Mouse (Mus musculus) CH12F3 (cell line): ENCODE data around the gene Rpl10.

Experiments used
- in situ Hi-C: fragments of 300-500 bp; cut with MboI; formaldehyde crosslinking; loops from 2 replicates; pipeline ENCODE4 v1.14.3; 2020; ENCODE audit warnings: low sequenced_read_pairs

Gene Rpl10

DNA sequence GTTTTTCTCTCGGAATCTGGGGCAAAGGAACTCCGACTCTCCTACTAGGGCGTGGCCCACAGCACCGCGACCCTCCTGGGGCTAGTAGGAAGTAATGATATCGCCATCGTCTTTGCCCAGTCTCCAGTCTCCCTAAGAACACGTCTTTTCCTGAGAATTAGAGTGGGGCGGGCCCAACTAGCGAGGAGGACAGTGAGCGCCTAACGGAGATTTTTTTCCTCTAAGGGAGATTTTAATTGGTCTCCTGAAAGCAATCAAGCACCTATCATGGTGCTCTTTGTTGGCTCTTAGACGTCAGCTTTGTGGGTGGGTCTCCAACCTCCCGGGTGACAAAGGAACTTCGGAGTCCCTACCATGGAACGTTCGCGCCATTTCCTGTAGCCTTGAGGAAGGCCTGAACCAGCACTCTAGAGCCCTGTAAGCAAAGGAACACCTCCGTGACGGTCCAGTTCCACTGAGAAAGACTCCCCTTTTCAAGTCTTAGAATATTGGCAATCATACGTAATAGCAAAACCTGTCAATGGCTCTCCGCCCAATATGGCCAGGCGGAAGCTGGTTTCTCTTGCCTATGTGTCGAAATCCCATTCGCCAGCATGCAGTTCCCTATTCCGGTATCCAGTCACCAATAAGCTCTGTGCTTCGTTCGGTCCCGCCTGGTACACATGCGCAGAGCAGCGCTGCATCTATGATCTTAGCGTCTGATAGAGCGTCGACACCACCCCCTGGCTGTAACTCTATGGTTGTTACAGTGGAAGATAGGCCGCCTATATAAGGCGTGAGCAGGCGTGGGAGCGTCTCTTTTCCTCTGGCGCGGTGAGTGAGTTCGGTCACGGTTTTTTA, at the start of gene Rpl10:
Rpl10 (plus strand) TSS at position 751 of the 840 bp plus-strand sequence.
- in situ Hi-C loops = no loop called here

- in situ Hi-C loops = no loop called here
These were observed 40.6 kb upstream of the Rpl10 start for GRCm38 (mm10) chrX:74230038-74230437.

DNA sequence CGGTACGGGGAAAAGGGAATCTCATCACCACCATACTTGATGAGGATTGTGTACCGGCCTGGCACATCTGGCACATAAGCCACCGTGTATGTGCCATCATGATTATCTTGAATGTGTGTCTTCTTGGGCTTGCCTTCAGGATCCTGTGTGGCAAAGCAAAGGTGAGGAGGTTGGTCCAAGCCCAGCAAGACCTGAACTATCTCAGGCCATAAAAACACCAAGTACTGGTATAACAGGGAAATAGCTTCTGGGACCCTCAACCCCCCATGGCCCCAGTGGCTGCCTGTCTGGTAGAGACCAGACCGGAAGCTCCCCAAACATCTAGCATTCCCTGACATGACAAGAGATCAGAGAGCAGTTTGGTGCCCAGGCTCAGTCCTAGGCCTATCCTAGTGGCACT, 37.4 kb upstream of the Rpl10 start:
- in situ Hi-C loops = no loop called here

GRCm38 (mm10) chrX:74240332-74240731, 30.3 kb upstream of the Rpl10 start:
- in situ Hi-C loops = loop anchor here (10.0 kb wide), 1 partner anchor 174 kb away; no protein-coding TSS in a partner anchor

- in situ Hi-C loops = loop anchor here (10.0 kb wide), 1 partner anchor 171 kb away; no protein-coding TSS in a partner anchor
These were observed 27.2 kb upstream of the Rpl10 start for GRCm38 (mm10) chrX:74243396-74243795.

- in situ Hi-C loops = loop anchor here (10.0 kb wide), 1 partner anchor 171 kb away; no protein-coding TSS in a partner anchor
These were observed 26.8 kb upstream of the Rpl10 start for GRCm38 (mm10) chrX:74243807-74244206.

DNA sequence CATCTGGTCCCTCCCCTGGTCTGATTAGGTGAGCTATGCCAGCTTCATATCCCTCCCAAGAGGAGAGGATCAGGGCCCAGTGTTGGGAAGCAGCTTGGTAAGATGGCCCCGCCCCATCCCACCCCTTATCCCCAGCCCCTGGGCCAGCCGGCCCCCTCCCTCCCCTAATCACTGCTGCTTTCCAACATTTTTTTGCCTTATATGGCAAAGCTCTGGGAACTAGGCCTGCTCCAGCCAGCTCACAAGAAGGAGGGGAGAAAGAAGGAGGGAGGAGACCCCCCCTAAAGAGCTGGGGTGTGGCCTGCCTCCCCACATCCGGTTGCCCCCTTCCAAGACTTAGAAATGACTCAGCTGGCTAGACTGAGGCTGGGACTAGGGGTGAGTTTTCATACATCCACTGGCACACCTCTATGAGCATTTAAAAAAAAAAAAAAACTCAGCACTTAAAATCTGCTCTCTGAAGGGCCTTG, 26.0 kb upstream of the Rpl10 start:
- in situ Hi-C loops = loop anchor here (10.0 kb wide), 1 partner anchor 170 kb away; no protein-coding TSS in a partner anchor

- in situ Hi-C loops = loop anchor here (10.0 kb wide), 1 partner anchor 170 kb away; no protein-coding TSS in a partner anchor
These were observed 25.5 kb upstream of the Rpl10 start for GRCm38 (mm10) chrX:74245107-74245506.

- in situ Hi-C loops = loop anchor here (10.0 kb wide), 1 partner anchor 169 kb away; no protein-coding TSS in a partner anchor
These were observed 24.9 kb upstream of the Rpl10 start for GRCm38 (mm10) chrX:74245687-74246086.

- in situ Hi-C loops = loop anchor here (10.0 kb wide), 1 partner anchor 169 kb away; no protein-coding TSS in a partner anchor
These were observed 24.4 kb upstream of the Rpl10 start for GRCm38 (mm10) chrX:74246213-74246681.

- in situ Hi-C loops = loop anchor here (10.0 kb wide), 1 partner anchor 168 kb away; no protein-coding TSS in a partner anchor
These were observed 23.9 kb upstream of the Rpl10 start for GRCm38 (mm10) chrX:74246693-74247092.

DNA sequence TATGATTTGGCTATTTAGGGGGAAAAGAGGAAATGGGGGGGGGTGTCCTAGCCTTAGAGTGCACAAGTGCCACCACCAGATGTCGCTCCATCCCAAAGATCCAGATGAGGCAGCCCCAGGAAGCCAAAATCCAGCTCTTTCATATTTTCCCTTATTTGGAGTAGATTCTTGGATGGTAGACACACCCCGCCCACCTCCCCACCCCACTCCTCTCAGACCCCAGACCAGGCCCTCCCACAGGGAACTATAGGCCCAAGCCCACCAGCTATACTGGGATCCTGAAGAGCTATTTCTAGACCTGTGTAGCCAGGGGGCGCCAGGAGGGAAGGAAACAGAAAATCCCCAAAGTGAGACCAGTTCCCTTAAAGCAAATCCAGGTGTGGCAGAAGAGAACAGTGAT, 22.0 kb upstream of the Rpl10 start:
- in situ Hi-C loops = loop anchor here (10.0 kb wide), 1 partner anchor 166 kb away; no protein-coding TSS in a partner anchor

DNA sequence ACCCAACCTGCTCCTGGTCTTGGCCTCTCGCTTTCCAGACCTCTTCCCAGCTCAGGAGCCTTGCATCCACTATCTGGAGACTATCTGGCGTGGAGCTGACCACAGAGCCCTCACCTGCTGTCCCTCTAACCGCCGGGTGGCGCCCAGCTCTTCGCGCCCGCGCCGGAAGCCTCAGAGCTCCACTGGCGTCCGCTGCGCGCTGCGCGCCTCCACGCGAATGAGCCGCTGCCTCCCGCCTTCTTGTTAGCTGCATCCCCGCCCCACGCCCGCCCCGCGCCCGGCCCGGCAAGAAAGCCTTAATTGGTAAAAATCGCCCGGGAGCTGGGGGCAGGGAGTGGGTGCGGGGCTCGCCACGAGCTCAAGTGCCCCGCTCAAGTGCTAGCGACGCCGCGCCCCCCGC, 21.0 kb upstream of the Rpl10 start, which contains the start of gene Flna:
Flna (minus strand) TSS at position 206 of the 400 bp plus-strand sequence.
- in situ Hi-C loops = loop anchor here (10.0 kb wide), 1 partner anchor 165 kb away; no protein-coding TSS in a partner anchor

GRCm38 (mm10) chrX:74254153-74254887, 16.3 kb upstream of the Rpl10 start, which contains the start of gene Emd:
Gene Emd (plus strand): TSS chrX:74254687.
- in situ Hi-C loops = no loop called here

DNA sequence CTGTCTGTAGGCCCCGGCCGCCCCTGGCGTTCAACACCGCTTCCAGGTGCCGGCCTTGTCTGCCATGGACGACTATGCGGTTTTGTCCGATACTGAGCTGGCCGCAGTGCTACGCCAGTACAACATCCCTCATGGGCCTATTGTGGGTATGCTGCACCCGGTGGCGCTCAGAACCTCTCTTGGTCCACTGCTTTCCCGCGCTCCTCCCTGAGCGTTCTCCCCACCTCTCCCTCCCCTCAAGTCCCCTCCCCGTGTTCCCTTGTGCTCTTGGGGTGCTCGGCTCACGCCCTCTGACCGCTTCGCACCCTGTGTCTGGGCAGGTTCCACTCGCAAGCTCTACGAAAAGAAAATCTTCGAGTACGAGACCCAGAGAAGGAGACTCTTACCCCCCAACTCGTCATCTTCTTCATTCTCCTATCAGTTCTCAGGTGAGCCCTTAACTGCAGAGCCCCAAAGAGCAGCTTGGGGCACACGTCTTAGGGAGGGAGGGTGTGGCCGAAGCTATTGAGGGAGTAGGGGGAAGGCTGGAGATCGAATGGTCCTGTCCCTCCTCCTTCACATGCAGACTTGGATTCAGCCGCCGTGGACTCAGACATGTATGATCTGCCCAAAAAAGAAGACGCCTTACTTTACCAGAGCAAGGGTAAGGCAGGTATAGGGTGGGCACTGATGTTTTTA, 15.6 kb upstream of the Rpl10 start:
- in situ Hi-C loops = no loop called here

DNA sequence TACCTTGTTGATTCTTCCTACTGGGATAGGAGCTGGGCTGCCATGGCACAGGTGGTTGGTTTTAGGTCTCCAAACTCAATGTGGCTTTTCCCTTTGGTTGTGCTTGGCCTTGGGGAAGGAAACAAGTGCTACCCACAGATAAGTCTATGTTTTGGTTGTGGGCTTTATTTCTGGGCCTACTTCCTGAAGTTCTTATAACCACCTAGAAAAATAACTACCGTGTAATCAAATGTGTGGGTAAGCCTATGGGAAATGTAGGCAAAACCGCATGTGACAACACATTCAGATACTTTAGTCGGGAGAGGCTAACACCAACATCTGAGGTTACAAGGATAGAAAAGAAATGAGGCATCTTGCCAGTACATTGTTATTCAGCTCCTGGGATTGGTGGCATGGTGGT, 12.9 kb upstream of the Rpl10 start:
- in situ Hi-C loops = no loop called here

DNA sequence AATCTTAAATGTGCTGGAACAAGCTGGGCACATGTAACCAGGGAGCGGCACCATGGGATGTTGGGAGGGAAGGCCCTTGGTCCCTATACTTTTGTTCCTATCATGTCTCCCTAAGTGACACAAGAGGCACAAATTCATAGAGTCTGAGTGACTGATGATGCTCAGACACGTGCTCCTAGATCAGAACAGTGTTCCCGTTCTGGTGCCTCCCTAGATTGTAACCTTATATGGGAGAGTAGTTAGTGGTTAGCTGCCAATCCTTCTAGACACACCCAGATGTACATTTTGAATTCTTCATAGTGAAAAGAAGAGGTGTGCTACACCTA, 913 bp upstream of the Rpl10 start:
- in situ Hi-C loops = no loop called here

DNA sequence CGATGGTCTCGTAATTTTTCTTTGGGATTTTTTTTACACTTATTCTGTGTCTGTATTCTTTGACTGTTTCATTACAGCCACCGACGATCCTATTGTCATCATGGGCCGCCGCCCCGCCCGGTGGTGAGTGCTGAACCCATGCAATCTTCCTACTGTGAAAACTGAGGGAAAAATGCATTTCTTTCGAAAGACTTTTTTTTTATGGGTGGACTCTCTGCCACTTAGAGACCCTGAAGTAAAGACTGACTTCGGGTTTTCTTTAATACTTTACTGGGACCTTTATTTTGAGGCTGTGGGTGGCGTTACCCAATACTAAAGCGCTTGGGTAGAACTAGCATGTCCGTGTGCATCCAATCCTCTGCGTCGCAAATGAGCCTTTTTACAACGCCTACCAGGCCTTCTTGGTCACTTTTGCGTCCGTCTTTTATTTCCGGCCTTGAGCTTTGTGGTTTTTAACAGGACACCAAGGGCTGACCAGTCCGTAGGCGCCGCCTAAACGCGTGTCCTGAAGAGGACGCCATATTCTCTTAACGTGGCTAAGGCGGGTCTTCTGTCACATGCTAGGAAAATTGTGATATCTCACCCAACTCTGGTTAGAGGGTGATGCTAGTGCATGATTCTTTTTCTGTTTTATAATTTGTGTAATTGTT, 415 bp downstream of the Rpl10 start:
- in situ Hi-C loops = no loop called here

DNA sequence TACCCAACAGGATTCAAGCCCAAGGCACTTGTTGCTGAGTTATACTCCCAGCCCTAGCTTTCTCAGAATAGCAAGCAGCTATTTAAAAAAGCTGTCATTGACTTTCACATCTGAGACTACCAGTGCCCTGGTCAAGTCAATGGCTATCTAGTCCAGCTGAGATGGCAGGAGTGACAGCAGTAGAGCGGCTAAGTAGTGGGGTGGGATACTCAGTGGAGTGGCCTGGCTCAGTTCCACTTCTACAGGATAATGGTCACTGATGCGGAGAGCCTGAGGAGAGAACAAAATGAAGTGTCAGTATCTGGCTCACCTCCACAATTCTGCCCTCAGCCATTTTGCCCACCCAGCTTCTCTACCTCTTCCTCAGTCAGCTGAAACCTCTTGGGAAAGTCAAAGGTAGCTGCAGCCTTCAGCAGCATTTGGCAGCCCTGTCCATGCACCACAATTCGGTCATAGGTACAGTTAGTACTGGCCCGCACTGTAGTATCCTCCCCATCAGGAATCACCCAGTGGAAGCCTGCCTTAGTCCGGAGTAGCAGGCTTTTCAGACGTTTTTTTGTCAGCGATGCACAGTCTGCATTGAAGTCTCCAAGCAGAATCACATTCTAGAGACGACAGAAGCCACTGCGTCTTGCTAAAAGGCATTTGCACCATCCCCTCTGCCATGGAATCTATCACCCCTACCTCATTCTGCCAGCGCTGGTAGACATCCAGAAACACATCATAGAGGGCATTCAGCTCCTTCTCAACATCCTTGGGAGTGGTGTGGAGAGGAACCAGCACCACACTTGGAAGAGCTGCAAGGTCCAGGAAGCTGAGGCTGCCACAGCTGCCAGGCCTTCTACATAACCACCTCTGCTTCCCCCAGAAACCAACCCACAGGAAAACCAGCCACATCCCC, 3.1 kb downstream of the Rpl10 start:
- in situ Hi-C loops = no loop called here
